Mouse (Mus musculus) kidney, adult 2 months (tissue): Measurements from ENCODE around the gene Mapk9.

Experiments used
- CTCF ChIP-seq: fragments of 200-500 bp; conservative IDR thresholded peaks from 2 replicates; pipeline ENCODE4 v1.5.1; 2011; ENCODE audit warnings: low read depth, mild to moderate bottlenecking, control low read depth, low read length, moderate library complexity, mixed read lengths; ENCODE audit not compliant: insufficient read depth, insufficient read length
- POLR2A ChIP-seq: fragments of 200-500 bp; IDR thresholded peaks from one replicate; pipeline ENCODE4 v1.6.1; 2011; ENCODE audit warnings: low read depth, low read length, control low read depth

DNA sequence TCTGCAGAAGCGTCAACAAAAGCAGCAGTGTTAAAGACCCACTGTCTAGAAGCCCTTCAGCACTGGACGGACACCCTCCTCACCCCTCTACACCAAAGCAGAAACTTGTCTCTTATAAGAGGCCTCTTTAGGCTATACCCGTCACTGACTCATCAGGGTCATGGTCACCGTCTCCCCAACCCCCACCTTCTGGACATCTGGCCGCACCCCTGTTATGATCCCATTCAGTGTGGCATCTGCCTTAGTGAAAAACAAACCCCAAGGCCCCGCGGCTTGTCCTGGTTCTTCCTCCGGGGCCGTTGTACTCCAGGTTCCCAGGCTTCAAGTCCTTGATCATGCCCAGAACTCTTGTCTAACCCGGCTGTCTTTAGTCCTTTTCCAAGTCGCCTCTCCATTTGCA is 593 bp upstream of the Mapk9 start:
- TF ChIP-seq CTCF (no peak), POLR2A (no peak)
